Mouse (Mus musculus) kidney, embryonic 14.5 days (tissue): Measurements from ENCODE around the gene Gm10840. TPM values are rescaled to one million over a fixed set of nuclear protein-coding genes. Genes with fewer than 3 reads are reported as not detected.
"Not testable (repeated sequence)": the region's sequence is repeated elsewhere in the genome, so short reads cannot be mapped to it uniquely, and the experiment has no call there.

ENCODE experiments used
- ATAC-seq: fragments of 200-750 bp; cut with Nextera tagmentation; 2 replicates; pipeline ENCODE4 v1.8.0; 2017; ENCODE audit warnings: moderate number of reproducible peaks, mild to moderate bottlenecking, moderate TSS enrichment, moderate library complexity; ENCODE audit not compliant: low FRiP score, low TSS enrichment
- H3K27ac ChIP-seq: fragments of 300-500 bp; sonication (generic); 2 replicates; pipeline ENCODE4 v1.5.1; 2014; ENCODE audit warnings: low read depth, mild to moderate bottlenecking, low read length, moderate library complexity, mixed read lengths
- H3K27me3 ChIP-seq: fragments of 300-500 bp; sonication (generic); 2 replicates; pipeline ENCODE4 v1.6.1; 2014; ENCODE audit warnings: mild to moderate bottlenecking, low read length; ENCODE audit not compliant: control insufficient read depth, insufficient read depth
- H3K36me3 ChIP-seq: fragments of 300-500 bp; sonication (generic); 2 replicates; pipeline ENCODE4 v1.6.1; 2014; ENCODE audit warnings: low read length, mixed read lengths; ENCODE audit not compliant: control insufficient read depth, insufficient read depth
- H3K4me1 ChIP-seq: fragments of 300-500 bp; sonication (generic); 2 replicates; pipeline ENCODE4 v1.6.1; 2014; ENCODE audit warnings: low read length, mixed read lengths; ENCODE audit not compliant: control insufficient read depth, insufficient read depth
- H3K4me2 ChIP-seq: fragments of 300-500 bp; sonication (generic); replicated peaks from 2 replicates; pipeline ENCODE4 v1.6.1; 2014; ENCODE audit warnings: low read depth, mild to moderate bottlenecking, low read length
- H3K4me3 ChIP-seq: fragments of 300-500 bp; sonication (generic); 2 replicates; pipeline ENCODE4 v1.5.1; 2014; ENCODE audit warnings: mild to moderate bottlenecking, low read length
- H3K9ac ChIP-seq: fragments of 300-500 bp; sonication (generic); 2 replicates; pipeline ENCODE4 v1.6.1; 2014; ENCODE audit warnings: low read depth, mild to moderate bottlenecking, low read length, moderate library complexity
- H3K9me3 ChIP-seq: fragments of 300-500 bp; sonication (generic); 2 replicates; pipeline ENCODE4 v1.6.1; 2016; ENCODE audit warnings: low read length; ENCODE audit not compliant: control insufficient read depth
- WGBS: fragments of 180-500 bp; shearing (Covaris S2); extraction: QIAGEN DNeasy Blood & Tissue Kit; methylation state at CpG from one replicate; pipeline ENCODE4 v1.1.7; 2014; 5-methylcytosine and 5-hydroxymethylcytosine counted together
- polyA plus RNA-seq: library from polyadenylated mRNA; unstranded; fragments of >200 nt; fragmentation: Nextera tagmentation; extraction: Ambion mirVana; gene quantifications from 2 replicates; pipeline ENCODE4 v1.2.1, GENCODE M21; 2014

Gene Gm10840
- polyA plus RNA-seq, 1 experiment from 2014 or later, result not detected

- Histone ChIP-seq H3K27ac (no peak overlapping the region), H3K9me3 (no peaks in the 10 kb centered on the region), H3K4me1 (no peaks in the 10 kb centered on the region), H3K4me2 (no peak overlapping the region), H3K9ac (no peak overlapping the region), H3K4me3 (no peak overlapping the region), H3K27me3 (no peaks in the 10 kb centered on the region), H3K36me3 (peaks cover 4% of the 10 kb centered on the region; the same call in 1 of the 2 replicates)
- ATAC-seq, result no peak
- WGBS, result 97% methylated on average over 3 of the region's 3 CpGs
These were observed 31.1 kb downstream of the Gm10840 start for GRCm38 (mm10) chr11:106191716-106192115.

GRCm38 (mm10) chr11:106192241-106192640 lies 31.6 kb downstream of the Gm10840 start:
- no peaks in the 10 kb centered on the region for H3K9me3 ChIP-seq
- H3K36me3 ChIP-seq, result peaks cover 8% of the 10 kb centered on the region; the same call in 1 of the 2 replicates
- 77% methylated on average over 5 of the region's 5 CpGs for whole genome bisulfite sequencing
- peak overlapping the region; percentile 43 for H3K4me2 ChIP-seq
- peak overlapping the region; percentile 53; the same call in 1 of the 2 replicates for H3K4me3 ChIP-seq
- H3K27me3 ChIP-seq, result no peaks in the 10 kb centered on the region
- no peak overlapping the region for H3K27ac ChIP-seq
- H3K9ac ChIP-seq, result peak overlapping the region; percentile 59; the same call in 1 of the 2 replicates
- ATAC-seq, result no peak
- no peaks in the 10 kb centered on the region for H3K4me1 ChIP-seq

- Histone ChIP-seq H3K9ac (peak overlapping the region; percentile 59), H3K4me1 (no peaks in the 10 kb centered on the region), H3K27me3 (no peaks in the 10 kb centered on the region), H3K4me3 (peak overlapping the region; percentile 53), H3K36me3 (peaks cover 11% of the 10 kb centered on the region; the same call in 1 of the 2 replicates), H3K9me3 (no peaks in the 10 kb centered on the region), H3K4me2 (peak overlapping the region; percentile 43), H3K27ac (peak overlapping the region; percentile 63)
- 9% methylated on average over 19 of the region's 19 CpGs for WGBS
- ATAC-seq, result no peak; the same call in 1 of the 2 replicates
These were observed 32.2 kb downstream of the Gm10840 start for GRCm38 (mm10) chr11:106192657-106193370.

GRCm38 (mm10) chr11:106193371-106194154 lies 32.9 kb downstream of the Gm10840 start:
- peaks cover 18% of the 10 kb centered on the region; the same call in 1 of the 2 replicates for H3K36me3 ChIP-seq
- under 1% methylated on average over 42 of the region's 44 CpGs for WGBS
- peak; percentile 98 for ATAC-seq
- H3K4me1 ChIP-seq, result no peaks in the 10 kb centered on the region
- H3K9ac ChIP-seq, result peak overlapping the region; percentile 64
- peak overlapping the region; percentile 86 for H3K27ac ChIP-seq
- H3K27me3 ChIP-seq, result no peaks in the 10 kb centered on the region
- H3K4me3 ChIP-seq, result peak overlapping the region; percentile 53
- H3K4me2 ChIP-seq, result peak overlapping the region; percentile 63
- H3K9me3 ChIP-seq, result no peaks in the 10 kb centered on the region

- H3K4me3 ChIP-seq, result peak overlapping the region; percentile 53
- H3K27me3 ChIP-seq, result no peaks in the 10 kb centered on the region
- peaks cover 23% of the 10 kb centered on the region; the same call in 1 of the 2 replicates for H3K36me3 ChIP-seq
- H3K9me3 ChIP-seq, result no peaks in the 10 kb centered on the region
- H3K27ac ChIP-seq, result peak overlapping the region; percentile 86
- WGBS, result 35% methylated on average over 3 of the region's 3 CpGs
- ATAC-seq, result no peak
- H3K4me1 ChIP-seq, result no peaks in the 10 kb centered on the region
- peak overlapping the region; percentile 63 for H3K4me2 ChIP-seq
- H3K9ac ChIP-seq, result peak overlapping the region; percentile 64
These were observed 33.5 kb downstream of the Gm10840 start for GRCm38 (mm10) chr11:106194155-106194541.

GRCm38 (mm10) chr11:106194891-106195290 lies 34.2 kb downstream of the Gm10840 start:
- no peak overlapping the region for H3K4me3 ChIP-seq
- no peak overlapping the region for H3K4me2 ChIP-seq
- WGBS, result 91% methylated on average over 7 of the region's 7 CpGs
- no peak for ATAC-seq
- H3K4me1 ChIP-seq, result no peaks in the 10 kb centered on the region
- no peaks in the 10 kb centered on the region for H3K9me3 ChIP-seq
- H3K36me3 ChIP-seq, result peaks cover 23% of the 10 kb centered on the region; the same call in 1 of the 2 replicates
- no peaks in the 10 kb centered on the region for H3K27me3 ChIP-seq
- no peak overlapping the region for H3K9ac ChIP-seq
- H3K27ac ChIP-seq, result no peak overlapping the region

- H3K4me2 ChIP-seq, result no peak overlapping the region
- H3K9ac ChIP-seq, result no peak overlapping the region
- H3K4me3 ChIP-seq, result no peak overlapping the region
- no peaks in the 10 kb centered on the region for H3K9me3 ChIP-seq
- no peaks in the 10 kb centered on the region for H3K4me1 ChIP-seq
- peaks cover 25% of the 10 kb centered on the region; the same call in 1 of the 2 replicates for H3K36me3 ChIP-seq
- H3K27ac ChIP-seq, result no peak overlapping the region
- ATAC-seq, result no peak
- no peaks in the 10 kb centered on the region for H3K27me3 ChIP-seq
These were observed 34.7 kb downstream of the Gm10840 start for GRCm38 (mm10) chr11:106195341-106195740.

- Histone ChIP-seq H3K9ac (no peak overlapping the region), H3K4me2 (no peak overlapping the region), H3K4me1 (no peaks in the 10 kb centered on the region), H3K36me3 (peaks cover 52% of the 10 kb centered on the region), H3K9me3 (no peaks in the 10 kb centered on the region), H3K4me3 (no peak overlapping the region), H3K27me3 (no peaks in the 10 kb centered on the region), H3K27ac (no peak overlapping the region)
- WGBS, result 89% methylated on average over 4 of the region's 4 CpGs
- ATAC-seq, result no peak
These were observed 37.6 kb downstream of the Gm10840 start for GRCm38 (mm10) chr11:106198277-106198676.

GRCm38 (mm10) chr11:106199997-106200396 lies 39.3 kb downstream of the Gm10840 start:
- not testable (repeated sequence) for H3K9ac ChIP-seq, ATAC-seq, H3K4me2 ChIP-seq, H3K9me3 ChIP-seq, H3K27me3 ChIP-seq, H3K4me1 ChIP-seq, H3K27ac ChIP-seq, H3K4me3 ChIP-seq
- peaks cover 67% of the 10 kb centered on the region for H3K36me3 ChIP-seq
- WGBS, result 92% methylated on average over 7 of the region's 7 CpGs
